Mouse (Mus musculus) spleen, adult 2 months (tissue): Measurements from ENCODE around the gene Rab40c.

Experiments used
- CTCF ChIP-seq: fragments of 200-500 bp; IDR thresholded peaks from 2 replicates; pipeline ENCODE4 v1.5.1; 2011; ENCODE audit warnings: mild to moderate bottlenecking, inconsistent platforms; ENCODE audit not compliant: insufficient read depth, insufficient read length, insufficient replicate concordance; ENCODE audit errors: extremely low read depth
- POLR2A ChIP-seq: fragments of 200-500 bp; IDR thresholded peaks from 2 replicates; pipeline ENCODE4 v1.6.1; 2011; ENCODE audit warnings: low read depth, low read length, inconsistent platforms

DNA sequence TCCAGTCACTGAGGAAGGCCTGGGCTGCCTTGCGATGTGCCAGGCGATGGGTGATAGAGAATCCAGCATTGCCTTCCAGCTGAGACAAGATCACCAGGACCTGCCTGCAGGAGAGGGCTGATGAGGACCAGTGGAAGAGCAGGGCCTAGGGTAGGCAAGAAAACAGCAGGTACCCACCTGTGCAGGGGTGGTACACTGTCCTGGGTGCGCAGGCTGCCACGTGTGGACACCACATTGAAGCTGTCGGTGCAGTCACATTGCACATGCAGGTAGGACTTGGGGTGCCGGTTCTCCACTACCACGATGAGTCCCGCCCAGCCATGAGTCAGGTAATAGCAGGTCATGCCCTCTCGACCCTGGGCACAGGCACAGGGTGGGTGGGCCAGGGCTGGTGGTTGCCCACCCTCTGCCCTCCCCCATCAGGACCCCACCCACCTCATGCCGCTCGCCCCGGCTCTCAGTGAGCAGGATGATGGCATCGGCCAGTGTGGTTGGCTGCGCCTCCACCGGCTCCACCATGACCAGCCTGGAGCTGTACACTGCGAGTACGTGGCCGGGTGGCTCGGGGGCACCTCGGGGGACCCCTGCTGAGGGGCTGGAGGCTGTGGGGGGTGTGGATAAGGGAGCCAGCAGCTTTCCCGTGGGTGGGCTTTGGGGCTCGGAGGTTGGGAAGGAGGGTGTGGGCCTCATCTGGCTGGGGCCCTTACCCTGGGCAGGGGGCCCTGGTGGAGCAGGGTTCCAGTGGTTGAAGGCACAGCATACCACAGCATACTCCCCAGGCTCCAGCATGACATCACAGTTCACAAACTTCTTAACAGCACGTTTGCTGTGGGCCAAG lies 40.3 kb upstream of the Rab40c start:
- TF ChIP-seq CTCF (no peak), POLR2A (no peak)
